Mouse (Mus musculus) liver, embryonic 14.5 days (tissue): ENCODE data around the gene Carmil1. TPM values are rescaled to one million over a fixed set of nuclear protein-coding genes. Genes with fewer than 3 reads are reported as not detected.

ENCODE experiments used
- ATAC-seq: fragments of 200-750 bp; cut with Nextera tagmentation; 2 replicates; pipeline ENCODE4 v1.8.0; 2017; ENCODE audit warnings: moderate number of reproducible peaks, mild to moderate bottlenecking, moderate library complexity; ENCODE audit not compliant: insufficient read depth
- DNase-seq, 3 experiments: peaks; one replicate each; pipeline ENCODE4 v3.0.0-alpha.2; 2012 to 2013; ENCODE audit warnings: low read depth in 3 of 3, low spot score in 3 of 3
- H3K27ac ChIP-seq: fragments of 300-500 bp; sonication (generic); 2 replicates; pipeline ENCODE4 v1.5.1; 2014; ENCODE audit warnings: moderate library complexity, mild to moderate bottlenecking, control low read depth, inconsistent platforms
- H3K27me3 ChIP-seq: fragments of 300-500 bp; sonication (generic); 2 replicates; pipeline ENCODE4 v1.6.1; 2014; ENCODE audit warnings: mild to moderate bottlenecking, low read length, moderate library complexity; ENCODE audit not compliant: control insufficient read depth, insufficient read depth
- H3K36me3 ChIP-seq: fragments of 300-500 bp; sonication (generic); replicated peaks from 2 replicates; pipeline ENCODE4 v1.6.1; 2014; ENCODE audit warnings: low read depth; ENCODE audit not compliant: control insufficient read depth, insufficient read depth
- H3K4me1 ChIP-seq, 2 experiments: fragments of 200-500 bp in 1 of 2; fragments of 300-500 bp in 1 of 2; sonication (generic) in 1 of 2; replicated peaks; 2 replicates each; pipeline ENCODE4 v1.6.1; 2012 to 2014; ENCODE audit warnings: antibody characterized with exemption in 1 of 2, inconsistent platforms in 1 of 2, low read length in 1 of 2; ENCODE audit not compliant: control insufficient read depth in 2 of 2, insufficient read depth in 2 of 2
- H3K4me2 ChIP-seq: fragments of 300-500 bp; sonication (generic); 2 replicates; pipeline ENCODE4 v1.6.1; 2014; ENCODE audit warnings: low read depth, mild to moderate bottlenecking, control low read depth, moderate library complexity
- H3K4me3 ChIP-seq, 2 experiments: fragments of 200-500 bp in 1 of 2; fragments of 300-500 bp in 1 of 2; sonication (generic) in 1 of 2; 2 replicates each; pipeline ENCODE4 v1.5.1; 2012 to 2014; ENCODE audit warnings: low read depth in 2 of 2, low read length in 2 of 2, mild to moderate bottlenecking in 2 of 2, control low read depth in 1 of 2, inconsistent platforms in 1 of 2, moderate library complexity in 1 of 2; ENCODE audit not compliant: insufficient read depth in 1 of 2
- H3K9ac ChIP-seq: fragments of 300-500 bp; sonication (generic); replicated peaks from 2 replicates; pipeline ENCODE4 v1.6.1; 2014; ENCODE audit warnings: mild to moderate bottlenecking, control low read depth, moderate library complexity
- H3K9me3 ChIP-seq: fragments of 300-500 bp; sonication (generic); 2 replicates; pipeline ENCODE4 v1.6.1; 2016; ENCODE audit warnings: low read length, mixed read lengths; ENCODE audit not compliant: control insufficient read depth
- CTCF ChIP-seq: IDR thresholded peaks from 2 replicates; pipeline ENCODE4 v1.5.1; 2016; ENCODE audit warnings: antibody characterized with exemption, low read depth, control low read depth
- EP300 ChIP-seq: IDR thresholded peaks from 2 replicates; pipeline ENCODE4 v1.6.1; 2016; ENCODE audit warnings: antibody characterized with exemption, low read depth
- WGBS: fragments of 180-500 bp; shearing (Covaris S2); extraction: QIAGEN DNeasy Blood & Tissue Kit; methylation state at CpG from one replicate; pipeline ENCODE4 v1.1.7; 2014; ENCODE audit not compliant: insufficient replicate concordance; 5-methylcytosine and 5-hydroxymethylcytosine counted together
- polyA plus RNA-seq, 2 experiments: library from polyadenylated mRNA; depleted of rRNA in 1 of 2; stranded (reverse) in 1 of 2; unstranded in 1 of 2; fragments of >200 nt; fragmentation: Nextera tagmentation in 1 of 2; extraction: Ambion mirVana in 1 of 2; gene quantifications; 2 replicates each; pipeline versions ENCODE4 v1.2.1 to v1.2.3; 2012 to 2014

Carmil1 gene
- polyA plus RNA-seq, 2 experiments, result 1.8 to 4.2 TPM

DNA sequence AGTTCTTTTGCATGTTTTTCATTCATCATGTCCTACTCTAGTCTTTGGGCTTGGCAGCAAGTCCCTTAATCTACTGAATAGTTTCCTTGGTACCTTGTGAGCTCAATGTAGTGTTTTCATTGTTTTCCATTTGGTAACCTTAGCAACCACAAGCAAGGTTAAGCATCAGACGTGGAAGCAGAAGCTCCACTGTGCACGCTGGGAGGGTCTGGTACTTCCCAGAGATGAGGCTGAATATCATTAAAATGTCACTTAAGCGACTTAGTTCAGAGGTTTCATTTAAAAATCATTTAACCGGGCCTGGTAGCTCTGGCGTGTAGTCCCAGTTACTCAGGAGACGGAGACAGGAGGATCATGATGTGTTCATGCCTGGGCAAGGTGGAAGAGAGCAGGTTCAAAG lies 40.7 kb upstream of the Carmil1 start:
- Histone ChIP-seq H3K9me3 (no peaks in the 10 kb centered on the region), H3K9ac (no peak overlapping the region), H3K27ac (no peak overlapping the region), H3K27me3 (no peaks in the 10 kb centered on the region), H3K4me3 (no peak overlapping the region), H3K4me1 (0 out of 4 replicates have a peak, but pooled peaks cover 0 to 3% of the 10 kb centered on the region in 2 experiments), H3K36me3 (no peaks in the 10 kb centered on the region), H3K4me2 (no peak overlapping the region)
- TF ChIP-seq EP300, result no peak
- TF ChIP-seq CTCF, result no peak
- DNase-seq (no peak), ATAC-seq (no peak)
- WGBS, result 58% methylated on average over 6 of the region's 6 CpGs

DNA sequence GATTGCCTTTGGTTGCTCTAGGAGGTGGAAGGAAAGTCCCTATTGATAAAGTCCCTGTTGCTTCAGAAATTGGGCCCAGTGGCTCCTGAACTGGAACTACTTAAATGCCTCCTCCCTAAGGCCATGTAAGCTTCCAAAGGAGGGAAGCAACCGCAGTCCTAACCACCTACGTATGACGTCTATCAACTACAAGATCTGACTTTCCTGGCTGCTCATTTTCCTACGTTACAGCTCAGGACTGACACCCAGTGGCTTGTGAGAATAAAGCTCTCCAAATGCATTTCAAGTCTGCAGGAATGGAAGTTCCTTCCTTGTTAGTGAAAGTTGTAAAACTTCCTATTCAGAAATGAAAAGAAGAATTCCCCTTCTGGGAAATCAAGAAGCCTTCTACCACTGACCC lies 38.0 kb upstream of the Carmil1 start:
- TF ChIP-seq CTCF, result peak; percentile 50; the same call in 1 of the 2 replicates
- no peak for TF ChIP-seq EP300

DNA sequence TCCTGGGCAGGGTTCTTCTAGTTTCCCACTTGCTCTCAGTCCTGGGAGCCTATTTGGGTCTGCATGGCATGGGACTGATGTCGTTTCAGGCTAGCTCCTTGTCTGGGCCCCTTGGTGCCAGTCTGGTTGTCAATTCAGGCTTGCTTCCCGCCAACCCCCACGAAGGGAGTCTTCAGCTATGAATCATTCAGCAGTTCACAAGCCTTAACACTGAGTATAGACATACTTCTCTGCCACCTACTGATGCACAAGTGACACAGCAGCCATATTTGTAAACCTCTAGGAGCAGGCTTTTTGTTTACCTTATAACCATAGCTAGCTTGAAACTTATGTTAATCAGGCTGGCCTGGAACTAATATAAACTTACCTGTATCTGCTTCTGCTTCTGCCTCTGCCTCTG lies 36.0 kb upstream of the Carmil1 start:
- H3K9me3 ChIP-seq, result no peaks in the 10 kb centered on the region
- DNase-seq, result no peak
- H3K36me3 ChIP-seq, result no peaks in the 10 kb centered on the region
- 33% methylated on average over 3 of the region's 3 CpGs for WGBS
- no peak for ATAC-seq
- no peak overlapping the region for H3K27ac ChIP-seq
- no peak overlapping the region for H3K9ac ChIP-seq
- peaks cover 5 to 8% of the 10 kb centered on the region in 2 experiments; a peak in 2 of 4 replicates for H3K4me1 ChIP-seq
- no peak overlapping the region for H3K4me2 ChIP-seq
- H3K27me3 ChIP-seq, result no peaks in the 10 kb centered on the region
- TF ChIP-seq EP300, result no peak
- TF ChIP-seq CTCF, result 0 out of 2 replicates have a peak, but pooled peaks have one; percentile 7
- no peak overlapping the region for H3K4me3 ChIP-seq

More for the DNA sequence above, 38.0 kb upstream of the Carmil1 start:
- no peak for ATAC-seq
- no peak overlapping the region for H3K9ac ChIP-seq
- H3K36me3 ChIP-seq, result no peaks in the 10 kb centered on the region
- H3K4me3 ChIP-seq, result no peak overlapping the region
- WGBS, result 8% methylated on average over 4 of the region's 4 CpGs
- H3K27me3 ChIP-seq, result no peaks in the 10 kb centered on the region
- H3K4me2 ChIP-seq, result no peak overlapping the region
- no peaks in the 10 kb centered on the region for H3K9me3 ChIP-seq
- DNase-seq, result peak in 1 of 3 experiments; percentile 10
- no peak overlapping the region for H3K27ac ChIP-seq
- H3K4me1 ChIP-seq, result 0 out of 4 replicates have a peak, but pooled peaks cover 0 to 3% of the 10 kb centered on the region in 2 experiments

DNA sequence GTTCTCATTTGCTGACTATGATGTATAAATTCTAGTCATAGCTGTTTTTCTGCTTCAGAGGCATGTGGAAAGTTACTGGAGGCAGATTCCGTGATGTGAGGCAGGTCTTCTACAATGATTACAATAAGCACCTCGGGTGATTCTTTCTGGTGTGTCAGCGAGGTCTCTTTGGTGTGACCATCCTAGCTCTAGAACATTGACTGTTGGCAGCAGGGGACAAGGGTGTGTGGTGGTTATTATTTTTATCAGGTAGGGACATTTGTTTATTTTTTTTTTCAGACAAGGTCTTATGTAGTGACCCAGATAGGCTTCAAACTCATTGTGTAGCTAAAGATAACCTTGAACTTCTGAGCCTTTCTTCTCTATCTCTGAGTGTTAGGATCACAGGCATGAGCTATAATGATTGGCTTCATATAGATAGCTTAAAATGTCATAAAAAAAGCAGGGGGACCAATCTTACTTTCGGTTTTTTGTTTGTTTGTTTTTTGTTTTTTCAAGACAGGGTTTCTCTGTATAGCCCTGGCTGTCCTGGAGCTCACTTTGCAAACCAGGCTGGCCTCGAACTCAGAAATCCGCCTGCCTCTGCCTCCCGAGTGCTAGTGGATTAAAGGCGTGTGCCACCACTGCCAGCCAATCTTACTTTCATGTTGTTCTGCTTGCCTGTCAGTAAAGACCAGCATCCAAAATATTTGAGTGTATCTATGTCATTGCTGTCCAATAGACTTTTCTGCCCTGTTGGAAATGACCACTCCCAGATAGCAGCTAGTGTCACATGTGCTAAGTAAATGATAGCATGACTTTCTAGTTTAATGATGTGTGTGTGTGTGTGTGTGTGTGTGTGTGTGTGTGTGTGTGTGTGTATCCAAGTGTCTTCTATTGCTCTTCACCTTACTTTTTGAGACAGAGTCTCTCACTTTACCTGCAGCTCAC lies 30.7 kb upstream of the Carmil1 start:
- peak; percentile 31 to 50 (median 34) for DNase-seq
- WGBS, result 35% methylated on average over 8 of the region's 8 CpGs
- TF ChIP-seq EP300 (peak; percentile 84), CTCF (no peak)
- Histone ChIP-seq H3K9ac (no peak overlapping the region), H3K27ac (no peak overlapping the region), H3K4me1 (peaks cover 5 to 16% of the 10 kb centered on the region in 2 experiments), H3K36me3 (no peaks in the 10 kb centered on the region), H3K4me3 (no peak overlapping the region), H3K27me3 (no peaks in the 10 kb centered on the region), H3K9me3 (no peaks in the 10 kb centered on the region), H3K4me2 (peak overlapping the region; percentile 15; the same call in 1 of the 2 replicates)
- peak; percentile 91 for ATAC-seq

DNA sequence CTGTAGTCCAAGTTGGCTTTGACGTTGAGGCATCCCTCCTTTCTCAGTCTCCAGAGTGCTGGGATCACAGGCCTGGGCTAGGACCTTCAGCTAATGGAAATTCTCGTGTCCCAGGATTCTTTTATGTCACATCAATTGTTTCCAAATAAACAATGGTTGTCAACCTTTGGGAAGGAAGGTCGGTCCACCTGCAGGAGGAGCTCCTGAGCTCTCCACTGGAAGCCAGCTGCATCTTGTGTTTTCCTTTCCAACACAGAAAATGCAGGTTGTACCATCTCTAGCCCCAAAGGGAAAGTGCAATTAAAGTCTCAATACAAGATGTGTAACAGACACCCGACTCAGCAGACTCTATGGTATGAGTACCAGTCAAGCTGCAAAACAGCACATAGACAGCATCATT lies 25.7 kb upstream of the Carmil1 start:
- H3K36me3 ChIP-seq, result no peaks in the 10 kb centered on the region
- H3K4me2 ChIP-seq, result no peak overlapping the region
- WGBS, result 34% methylated on average over 4 of the region's 4 CpGs
- H3K4me1 ChIP-seq, result peaks cover 0 to 9% of the 10 kb centered on the region in 2 experiments; a peak in 3 of 4 replicates
- no peak overlapping the region for H3K27ac ChIP-seq
- TF ChIP-seq CTCF (peak; percentile 53), EP300 (no peak)
- H3K9me3 ChIP-seq, result no peaks in the 10 kb centered on the region
- H3K27me3 ChIP-seq, result no peaks in the 10 kb centered on the region
- ATAC-seq (no peak), DNase-seq (no peak)
- H3K9ac ChIP-seq, result no peak overlapping the region
- H3K4me3 ChIP-seq, result no peak overlapping the region
